Mouse (Mus musculus) hindbrain, postnatal 0 days (tissue): Measurements from ENCODE around the gene Cmah. TPM values are rescaled to one million over a fixed set of nuclear protein-coding genes. Genes with fewer than 3 reads are reported as not detected.

Experiments used
- ATAC-seq: fragments of 200-750 bp; cut with Nextera tagmentation; 2 replicates; pipeline ENCODE4 v1.8.0; 2017; ENCODE audit warnings: mild to moderate bottlenecking, moderate TSS enrichment, moderate library complexity
- DNase-seq: peaks from one replicate; pipeline ENCODE4 v3.0.0-alpha.2; 2015; ENCODE audit warnings: low spot score
- H3K27ac ChIP-seq: fragments of 300-500 bp; sonication (generic); 2 replicates; pipeline ENCODE4 v1.5.1; 2014; ENCODE audit warnings: mild to moderate bottlenecking
- H3K27me3 ChIP-seq: fragments of 300-500 bp; sonication (generic); 2 replicates; pipeline ENCODE4 v1.6.1; 2014; ENCODE audit warnings: low read length, mixed read lengths; ENCODE audit not compliant: insufficient read depth
- H3K36me3 ChIP-seq: fragments of 300-500 bp; sonication (generic); 2 replicates; pipeline ENCODE4 v1.6.1; 2014; ENCODE audit warnings: low read length, mixed read lengths; ENCODE audit not compliant: insufficient read depth
- H3K4me1 ChIP-seq: fragments of 300-500 bp; sonication (generic); 2 replicates; pipeline ENCODE4 v1.6.1; 2014; ENCODE audit warnings: antibody characterized with exemption, low read length, mixed read lengths; ENCODE audit not compliant: insufficient read depth
- H3K4me2 ChIP-seq: fragments of 300-500 bp; sonication (generic); 2 replicates; pipeline ENCODE4 v1.6.1; 2014; ENCODE audit warnings: low read depth, mild to moderate bottlenecking, low read length, moderate library complexity, mixed read lengths
- H3K4me3 ChIP-seq: fragments of 300-500 bp; sonication (generic); 2 replicates; pipeline ENCODE4 v1.5.1; 2014; ENCODE audit warnings: low read length
- H3K9ac ChIP-seq: fragments of 300-500 bp; sonication (generic); replicated peaks from 2 replicates; pipeline ENCODE4 v1.6.1; 2014; ENCODE audit warnings: mild to moderate bottlenecking, low read length, moderate library complexity, mixed read lengths
- H3K9me3 ChIP-seq: fragments of 300-500 bp; sonication (generic); 2 replicates; pipeline ENCODE4 v1.6.1; 2016; ENCODE audit warnings: low read length, mixed read lengths
- CTCF ChIP-seq: IDR thresholded peaks from 2 replicates; pipeline ENCODE4 v1.5.1; 2016; ENCODE audit warnings: antibody characterized with exemption, control low read depth, low read depth
- WGBS: fragments of 180-500 bp; shearing (Covaris S2); extraction: QIAGEN DNeasy Blood & Tissue Kit; methylation state at CpG from one replicate; pipeline ENCODE4 v1.1.7; 2014; 5-methylcytosine and 5-hydroxymethylcytosine counted together
- polyA plus RNA-seq: library from polyadenylated mRNA; unstranded; fragments of >200 nt; fragmentation: Nextera tagmentation; extraction: Ambion mirVana; gene quantifications from 2 replicates; pipeline ENCODE4 v1.2.1, GENCODE M21; 2015
- total RNA-seq: library from RNA; depleted of rRNA; stranded (reverse); fragments of >200 nt; gene quantifications from 2 replicates; pipeline ENCODE4 v1.2.3, GENCODE M21; 2014

Cmah gene
- total and polyA plus RNA-seq, 2 experiments from 2014 or later = under 0.01 to 0.16 TPM

- Histone ChIP-seq H3K36me3 (no peaks in the 10 kb centered on the region), H3K4me2 (no peak overlapping the region), H3K9ac (no peak overlapping the region), H3K4me3 (no peak overlapping the region), H3K4me1 (no peaks in the 10 kb centered on the region), H3K27me3 (no peaks in the 10 kb centered on the region), H3K9me3 (no peaks in the 10 kb centered on the region), H3K27ac (no peak overlapping the region)
- DNase-seq = no peak
- 80% methylated on average over 6 of the region's 6 CpGs for WGBS
- ATAC-seq = no peak
- TF ChIP-seq CTCF = no peak
These were observed 159.2 kb downstream of the Cmah start for GRCm38 (mm10) chr13:24486403-24486802.

DNA sequence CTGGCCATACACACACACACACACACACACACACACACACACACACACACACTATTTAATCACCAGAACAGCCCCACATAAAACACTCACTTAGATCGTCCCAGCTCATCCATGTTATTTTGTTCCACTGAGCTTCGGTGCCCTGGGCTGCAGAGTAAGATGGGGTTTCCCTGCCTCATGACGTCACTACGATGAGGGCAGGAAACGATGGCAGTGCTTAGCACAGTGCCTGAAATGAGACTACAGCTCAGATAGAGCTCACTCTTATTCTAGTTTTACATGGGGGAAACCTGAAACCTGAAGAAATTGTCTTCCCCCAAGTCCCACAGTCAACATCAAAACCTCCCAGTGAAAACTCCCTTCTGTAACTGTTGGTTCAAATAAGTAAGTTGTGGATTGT, 159.9 kb downstream of the Cmah start:
- H3K27ac ChIP-seq = no peak overlapping the region
- no peak overlapping the region for H3K9ac ChIP-seq
- ATAC-seq (no peak), DNase-seq (no peak)
- no peak overlapping the region for H3K4me3 ChIP-seq
- H3K4me1 ChIP-seq = no peaks in the 10 kb centered on the region
- no peaks in the 10 kb centered on the region for H3K9me3 ChIP-seq
- H3K27me3 ChIP-seq = no peaks in the 10 kb centered on the region
- no peak for TF ChIP-seq CTCF
- H3K36me3 ChIP-seq = no peaks in the 10 kb centered on the region
- WGBS = 88% methylated on average over 5 of the region's 5 CpGs
- no peak overlapping the region for H3K4me2 ChIP-seq

DNA sequence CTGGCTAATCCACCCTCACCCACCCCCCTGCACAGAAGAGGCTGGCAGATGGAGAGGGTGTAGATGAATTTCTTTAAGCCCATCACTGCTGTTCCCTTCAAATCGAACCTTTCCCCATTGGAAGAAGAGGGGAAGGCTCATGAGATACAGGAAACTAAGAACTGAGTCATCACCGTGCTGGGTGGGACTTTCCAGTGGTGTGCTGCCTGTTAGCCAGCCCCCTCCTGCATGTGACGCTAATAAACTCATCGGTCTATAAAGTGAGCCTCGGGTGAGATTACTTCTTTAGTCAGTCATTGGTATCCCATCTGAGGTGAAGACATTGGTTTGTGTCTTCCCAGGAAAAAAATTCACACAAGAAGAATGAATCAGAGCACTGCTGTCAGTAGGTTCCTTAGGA, 160.3 kb downstream of the Cmah start:
- Histone ChIP-seq H3K27ac (no peak overlapping the region), H3K36me3 (no peaks in the 10 kb centered on the region), H3K9ac (no peak overlapping the region), H3K27me3 (no peaks in the 10 kb centered on the region), H3K9me3 (no peaks in the 10 kb centered on the region), H3K4me1 (no peaks in the 10 kb centered on the region), H3K4me3 (no peak overlapping the region), H3K4me2 (no peak overlapping the region)
- 87% methylated on average over 5 of the region's 5 CpGs for WGBS
- no peak for TF ChIP-seq CTCF
- ATAC-seq (no peak), DNase-seq (no peak)

DNA sequence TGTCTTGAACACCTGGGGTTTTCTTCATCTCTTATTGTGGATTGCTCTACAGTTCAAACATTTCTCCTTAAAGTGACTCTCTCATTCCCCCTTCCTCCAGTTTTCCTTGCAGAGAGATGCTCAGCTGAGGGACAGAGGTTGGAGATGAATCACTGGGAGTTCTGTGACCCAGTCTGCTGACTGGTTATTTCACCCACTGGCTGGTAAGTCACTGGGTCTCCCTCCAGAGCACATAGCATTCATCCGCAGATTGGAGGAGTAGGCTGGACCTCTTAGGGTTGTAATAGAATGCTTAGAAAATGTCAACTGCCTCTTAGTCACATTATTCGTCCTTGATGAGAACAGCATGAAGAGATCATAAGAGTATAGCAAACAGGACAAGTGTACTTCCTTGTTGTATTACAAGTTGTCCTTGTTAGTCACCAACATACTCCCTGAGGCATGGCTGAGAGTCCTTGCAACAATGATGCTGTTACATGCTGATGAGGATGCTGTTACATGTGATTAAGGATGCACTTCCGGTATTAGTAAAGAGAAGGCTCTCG, 161.4 kb downstream of the Cmah start:
- DNase-seq (no peak), ATAC-seq (no peak)
- no peaks in the 10 kb centered on the region for H3K36me3 ChIP-seq
- TF ChIP-seq CTCF = no peak
- 84% methylated on average over 4 of the region's 4 CpGs for WGBS
- H3K4me1 ChIP-seq = no peaks in the 10 kb centered on the region
- H3K4me2 ChIP-seq = no peak overlapping the region
- H3K9me3 ChIP-seq = no peaks in the 10 kb centered on the region
- H3K9ac ChIP-seq = no peak overlapping the region
- H3K4me3 ChIP-seq = no peak overlapping the region
- H3K27ac ChIP-seq = no peak overlapping the region
- H3K27me3 ChIP-seq = no peaks in the 10 kb centered on the region

- Histone ChIP-seq H3K4me1 (no peaks in the 10 kb centered on the region), H3K9ac (no peak overlapping the region), H3K36me3 (no peaks in the 10 kb centered on the region), H3K27me3 (no peaks in the 10 kb centered on the region), H3K4me3 (no peak overlapping the region), H3K27ac (no peak overlapping the region), H3K4me2 (no peak overlapping the region), H3K9me3 (no peaks in the 10 kb centered on the region)
- WGBS = 83% methylated on average over 3 of the region's 3 CpGs
- no peak for TF ChIP-seq CTCF
- DNase-seq (no peak), ATAC-seq (no peak)
These were observed 162.3 kb downstream of the Cmah start for GRCm38 (mm10) chr13:24489515-24489914.

GRCm38 (mm10) chr13:24490041-24490440, 162.8 kb downstream of the Cmah start:
- Histone ChIP-seq H3K9me3 (no peaks in the 10 kb centered on the region), H3K36me3 (no peaks in the 10 kb centered on the region), H3K27me3 (no peaks in the 10 kb centered on the region), H3K4me2 (no peak overlapping the region), H3K4me3 (no peak overlapping the region), H3K9ac (no peak overlapping the region), H3K4me1 (no peaks in the 10 kb centered on the region), H3K27ac (no peak overlapping the region)
- DNase-seq (no peak), ATAC-seq (no peak)
- TF ChIP-seq CTCF = 0 out of 2 replicates have a peak, but pooled peaks have one; percentile 12
- 63% methylated on average over 3 of the region's 3 CpGs for WGBS

- no peaks in the 10 kb centered on the region for H3K27me3 ChIP-seq
- H3K27ac ChIP-seq = no peak overlapping the region
- 70% methylated on average over 3 of the region's 3 CpGs for WGBS
- H3K9ac ChIP-seq = no peak overlapping the region
- H3K4me1 ChIP-seq = no peaks in the 10 kb centered on the region
- no peak for DNase-seq
- H3K4me3 ChIP-seq = no peak overlapping the region
- no peaks in the 10 kb centered on the region for H3K36me3 ChIP-seq
- no peak for ATAC-seq
- H3K9me3 ChIP-seq = no peaks in the 10 kb centered on the region
- no peak overlapping the region for H3K4me2 ChIP-seq
- no peak for TF ChIP-seq CTCF
These were observed 163.9 kb downstream of the Cmah start for GRCm38 (mm10) chr13:24491101-24491500.
